8 mouse cellular contexts compared by ENCODE assay signal in genomic region chr2:167162516-167163021, GRCm38 (mm10). TPM values are rescaled to one million over a fixed set of nuclear protein-coding genes. Genes with fewer than 3 reads are reported as not detected.
A peak's percentile ranks its signal among the peaks of the same experiment; 100 is the strongest.
DNase-seq lines count a peak whose midpoint lies in the region; ATAC-seq and TF ChIP-seq lines count a peak whose summit lies in the region.

No protein-coding gene starts in this region.

- peak; percentile 39 for DNase-seq in adrenal gland, adult 2 months
- no peak for DNase-seq in adrenal gland, postnatal 4 days (ENCODE audit: low spot score in 2 of 2)
- DNase-seq in left cerebral cortex, adult 2 months (ENCODE audit: extremely low spot score in 1 of 2, low spot score in 2 of 2): no peak
- DNase-seq in left cerebral cortex, postnatal 36 days (ENCODE audit: low spot score in 2 of 2): no peak
- peak; percentile 49 to 71 for DNase-seq in layer of hippocampus, postnatal 10 days (ENCODE audit: low spot score in 2 of 2)
- no peak for DNase-seq in left cerebral cortex, postnatal 25 days (ENCODE audit: low spot score in 2 of 2)

- H3K4me1 ChIP-seq in embryonic facial prominence, embryonic 15.5 days: peaks cover 15% of the 10 kb centered on the region
- H3K4me1 ChIP-seq in intestine, postnatal 0 days (replicated peaks; ENCODE audit: control insufficient read depth, insufficient read depth, low read length): peaks cover 7% of the 10 kb centered on the region

- H3K9ac ChIP-seq in embryonic facial prominence, embryonic 15.5 days: no peak overlapping the region
- H3K9ac ChIP-seq in intestine, postnatal 0 days (ENCODE audit: low read depth, low read length): no peak overlapping the region

- 52% methylated on average over 10 of the region's 10 CpGs for WGBS in embryonic facial prominence, embryonic 15.5 days
- 53% methylated on average over 10 of the region's 10 CpGs for WGBS in intestine, postnatal 0 days

- H3K9me3 ChIP-seq in embryonic facial prominence, embryonic 15.5 days (replicated peaks): no peaks in the 10 kb centered on the region
- H3K9me3 ChIP-seq in intestine, postnatal 0 days (ENCODE audit: control insufficient read depth): no peaks in the 10 kb centered on the region

- ATAC-seq in embryonic facial prominence, embryonic 15.5 days (ENCODE audit: insufficient number of reproducible peaks, low FRiP score, low TSS enrichment, low read depth): peak; percentile 45; the same call in 1 of the 2 replicates
- no peak for ATAC-seq in intestine, postnatal 0 days

- H3K27me3 ChIP-seq in embryonic facial prominence, embryonic 15.5 days: no peaks in the 10 kb centered on the region
- H3K27me3 ChIP-seq in intestine, postnatal 0 days (replicated peaks; ENCODE audit: control insufficient read depth, insufficient read depth, low read length): no peaks in the 10 kb centered on the region

- intact Hi-C loops in left cerebral cortex, adult 2 months (cut with DNase I): no loop called here
- intact Hi-C loops in left cerebral cortex, postnatal 36 days (cut with DNase I): no loop called here
- intact Hi-C loops in left cerebral cortex, postnatal 25 days (cut with DNase I): no loop called here

- H3K36me3 ChIP-seq in embryonic facial prominence, embryonic 15.5 days: no peaks in the 10 kb centered on the region
- H3K36me3 ChIP-seq in intestine, postnatal 0 days (ENCODE audit: control insufficient read depth, insufficient read depth): no peaks in the 10 kb centered on the region

- peak overlapping the region; percentile 73 for H3K27ac ChIP-seq in left cerebral cortex, adult 2 months
- no peak overlapping the region; the same call in 1 of the 2 replicates for H3K27ac ChIP-seq in embryonic facial prominence, embryonic 15.5 days (replicated peaks)
- no peak overlapping the region for H3K27ac ChIP-seq in intestine, postnatal 0 days (ENCODE audit: low read depth, low read length)

- no peak overlapping the region for H3K4me3 ChIP-seq in left cerebral cortex, adult 2 months
- no peak overlapping the region for H3K4me3 ChIP-seq in embryonic facial prominence, embryonic 15.5 days (replicated peaks)
- H3K4me3 ChIP-seq in intestine, postnatal 0 days (ENCODE audit: low read depth, low read length): no peak overlapping the region

- H3K4me2 ChIP-seq in embryonic facial prominence, embryonic 15.5 days (replicated peaks): no peak overlapping the region
- no peak overlapping the region for H3K4me2 ChIP-seq in intestine, postnatal 0 days (replicated peaks; ENCODE audit: low read depth)

- TF ChIP-seq CTCF in left cerebral cortex, adult 2 months (IDR thresholded peaks at IDR 0.05): no peak
- no peak for TF ChIP-seq CTCF in intestine, postnatal 0 days (IDR thresholded peaks at IDR 0.05; ENCODE audit: low read depth)

RNA-seq across cellular contexts. Expression of gene Kcnb1, which starts 27.4 kb away (rescaled TPM):
- total RNA-seq in adrenal gland, adult 2 months (2021): 10 to 100 TPM; 14.8 to 21.7 TPM
- polyA plus RNA-seq in adrenal gland, adult 2 months (2012; rRNA removed): 7.7 and 9.4 TPM in 2 replicates
- 10 to 100 TPM; 15.8 to 17.0 TPM for total RNA-seq in adrenal gland, postnatal 4 days (2021)
- 100 to 1,000 TPM; 230 to 237 TPM for total RNA-seq in left cerebral cortex, adult 2 months (2021)
- total RNA-seq in left cerebral cortex, postnatal 36 days (2021): 100 to 1,000 TPM; 217 to 219 TPM
- polyA plus RNA-seq in embryonic facial prominence, embryonic 15.5 days (2015; fragmentation: Nextera tagmentation; extraction: Ambion mirVana): 0.98 and 1.2 TPM in 2 replicates
- 10 to 100 TPM; 57.1 to 59.2 TPM for total RNA-seq in layer of hippocampus, postnatal 10 days (2021)
- polyA plus RNA-seq in intestine, postnatal 0 days (2015; fragmentation: Nextera tagmentation; extraction: Ambion mirVana): 1.1 and 1.6 TPM in 2 replicates
- total RNA-seq in left cerebral cortex, postnatal 25 days (2021): 100 to 1,000 TPM; 192 to 207 TPM

Comparison
In these comparisons a context has a peak if more than half of its experiments do, and no peak if none do; other contexts are left out.
1. DNase-seq: peak in adrenal gland, adult 2 months (single experiment) and layer of hippocampus, postnatal 10 days (2 of 2); none in adrenal gland, postnatal 4 days (0 of 2), left cerebral cortex, adult 2 months (0 of 2), left cerebral cortex, postnatal 36 days (0 of 2) and left cerebral cortex, postnatal 25 days (0 of 2).